Mouse (Mus musculus) A20 (cell line): ENCODE results near the gene Rps16.
A peak's percentile ranks its signal among the peaks of the same experiment; 100 is the strongest.

Experiments used
- DNase-seq: peaks from one replicate; pipeline ENCODE4 v3.0.0-alpha.2; 2011; ENCODE audit warnings: low read depth, low spot score

The Rps16 gene

GRCm38 (mm10) chr7:28350155-28350883 lies at the start of gene Rps16:
Gene Rps16, plus strand, starts transcription at chr7:28350652.
- DNase-seq = peak; percentile 96

- peak; percentile 78 for DNase-seq
Measured at GRCm38 (mm10) chr7:28301616-28302433, 48.6 kb upstream of the Rps16 start, which contains the start of gene Dll3. Gene Dll3, minus strand, starts transcription at chr7:28302238.

GRCm38 (mm10) chr7:28305641-28306040 lies 44.8 kb upstream of the Rps16 start:
- DNase-seq = no peak

GRCm38 (mm10) chr7:28306216-28306615 lies 44.2 kb upstream of the Rps16 start:
- DNase-seq = no peak

GRCm38 (mm10) chr7:28309737-28310136 lies 40.7 kb upstream of the Rps16 start:
- no peak for DNase-seq

GRCm38 (mm10) chr7:28311151-28311925 lies 39.1 kb upstream of the Rps16 start:
- peak; percentile 37 for DNase-seq

GRCm38 (mm10) chr7:28311926-28312543 lies 38.4 kb upstream of the Rps16 start, which contains the start of gene Timm50:
Gene Timm50, minus strand, starts transcription at chr7:28312072.
- peak; percentile 94 for DNase-seq

- DNase-seq = no peak
Measured at GRCm38 (mm10) chr7:28318036-28318435, 32.4 kb upstream of the Rps16 start.

- DNase-seq = no peak
Measured at GRCm38 (mm10) chr7:28318714-28319113, 31.7 kb upstream of the Rps16 start.

- no peak for DNase-seq
Measured at GRCm38 (mm10) chr7:28321974-28322720, 28.3 kb upstream of the Rps16 start.

- DNase-seq = no peak
Measured at GRCm38 (mm10) chr7:28325293-28325692, 25.2 kb upstream of the Rps16 start.

- DNase-seq = no peak
Measured at GRCm38 (mm10) chr7:28326457-28326856, 24.0 kb upstream of the Rps16 start.

GRCm38 (mm10) chr7:28328260-28328659 lies 22.2 kb upstream of the Rps16 start:
- no peak for DNase-seq

GRCm38 (mm10) chr7:28334534-28334933 lies 15.9 kb upstream of the Rps16 start:
- no peak for DNase-seq

GRCm38 (mm10) chr7:28335471-28335870 lies 15.0 kb upstream of the Rps16 start:
- DNase-seq = no peak

GRCm38 (mm10) chr7:28338108-28338998 lies 12.1 kb upstream of the Rps16 start, which contains the start of gene Supt5:
Gene Supt5, minus strand, starts transcription at chr7:28338746.
- peak; percentile 99 for DNase-seq

- DNase-seq = peak; percentile 91
Measured at GRCm38 (mm10) chr7:28339213-28339917, 11.1 kb upstream of the Rps16 start.

GRCm38 (mm10) chr7:28341381-28341780 lies 9.1 kb upstream of the Rps16 start:
- DNase-seq = no peak

- DNase-seq = peak; percentile 83
Measured at GRCm38 (mm10) chr7:28344637-28345036, 5.8 kb upstream of the Rps16 start.
